Mouse (Mus musculus) C2C12 (cell line): ENCODE measurements around the gene Cdhr5. TPM values are rescaled to one million over a fixed set of nuclear protein-coding genes. Genes with fewer than 3 reads are reported as not detected.

Experiments used
- H3K27me3 ChIP-seq: one replicate; pipeline ENCODE4 v1.6.1; 2011; ENCODE audit not compliant: control insufficient read depth, insufficient read depth, insufficient read length
- H3K36me3 ChIP-seq: one replicate; pipeline ENCODE4 v1.6.1; 2011; ENCODE audit not compliant: control insufficient read depth, insufficient read depth
- H3K4me3 ChIP-seq: one replicate; pipeline ENCODE4 v1.5.1; 2011; ENCODE audit warnings: mild to moderate bottlenecking, control low read depth; ENCODE audit not compliant: poor library complexity, insufficient read depth, severe bottlenecking
- H3K79me2 ChIP-seq: one replicate; pipeline ENCODE4 v1.6.1; 2011; ENCODE audit not compliant: control insufficient read depth, insufficient read depth
- H3K79me3 ChIP-seq: one replicate; pipeline ENCODE4 v1.6.1; 2011; ENCODE audit warnings: low read depth, control low read depth
- H3ac ChIP-seq: one replicate; pipeline ENCODE3; 2011; ENCODE audit warnings: low read depth; ENCODE audit not compliant: control insufficient read depth, insufficient read length
- CEBPB ChIP-seq: IDR thresholded peaks from one replicate; pipeline ENCODE4 v1.6.1; 2011; ENCODE audit warnings: low read depth, mild to moderate bottlenecking, control low read depth, moderate library complexity
- CTCF ChIP-seq: IDR thresholded peaks from one replicate; pipeline ENCODE4 v1.5.1; 2011; ENCODE audit not compliant: control insufficient read depth, insufficient read depth, insufficient read length
- FOSL1 ChIP-seq: IDR thresholded peaks from one replicate; pipeline ENCODE4 v1.8.0; 2011; ENCODE audit warnings: mild to moderate bottlenecking, low read length; ENCODE audit not compliant: poor library complexity, insufficient read depth, severe bottlenecking
- MAX ChIP-seq: IDR thresholded peaks from one replicate; pipeline ENCODE4 v1.6.1; 2011; ENCODE audit warnings: mild to moderate bottlenecking, control low read depth
- MYOD1 ChIP-seq: IDR thresholded peaks from one replicate; pipeline ENCODE4 v1.6.1; 2011; ENCODE audit warnings: low read depth; ENCODE audit not compliant: control insufficient read depth, insufficient read length
- MYOG ChIP-seq: IDR thresholded peaks from one replicate; pipeline ENCODE4 v1.6.1; 2011; ENCODE audit not compliant: control insufficient read depth, insufficient read length; ENCODE audit errors: extremely low read depth
- USF1 ChIP-seq: IDR thresholded peaks from one replicate; pipeline ENCODE4 v1.6.1; 2011; ENCODE audit warnings: low read depth, mild to moderate bottlenecking, control low read depth, moderate library complexity
- polyA plus RNA-seq: library from polyadenylated mRNA; unstranded; fragments of >200 nt; fragmentation: generic; extraction: Trizol; gene quantifications from one replicate; pipeline ENCODE4 v1.2.1, GENCODE M21; 2012; ENCODE audit warnings: missing spikeins

Cdhr5 gene
- polyA plus RNA-seq, 1 experiment: 0.04 TPM

GRCm38 (mm10) chr7:141294479-141294878 lies 17.9 kb upstream of the Cdhr5 start:
- H3K79me2 ChIP-seq: no peaks in the 10 kb centered on the region
- no peak overlapping the region for H3K4me3 ChIP-seq
- H3ac ChIP-seq: no peak overlapping the region
- no peaks in the 10 kb centered on the region for H3K79me3 ChIP-seq
- H3K27me3 ChIP-seq: peaks cover 22% of the 10 kb centered on the region
- H3K36me3 ChIP-seq: no peaks in the 10 kb centered on the region
- TF ChIP-seq CTCF: no peak
- TF ChIP-seq USF1: no peak
- no peak for TF ChIP-seq CEBPB
- TF ChIP-seq MYOD1: no peak
- no peak for TF ChIP-seq MAX
- no peak for TF ChIP-seq MYOG
- no peak for TF ChIP-seq FOSL1

GRCm38 (mm10) chr7:141293852-141294471 lies 17.4 kb upstream of the Cdhr5 start:
- no peak for TF ChIP-seq CEBPB
- no peak for TF ChIP-seq MYOD1
- TF ChIP-seq MYOG: no peak
- no peak for TF ChIP-seq FOSL1
- no peak for TF ChIP-seq MAX
- no peak for TF ChIP-seq CTCF
- TF ChIP-seq USF1: no peak
- Histone ChIP-seq H3ac (no peak overlapping the region), H3K36me3 (no peaks in the 10 kb centered on the region), H3K79me3 (no peaks in the 10 kb centered on the region), H3K27me3 (peaks cover 22% of the 10 kb centered on the region), H3K79me2 (no peaks in the 10 kb centered on the region), H3K4me3 (no peak overlapping the region)

GRCm38 (mm10) chr7:141292583-141293388 lies 16.2 kb upstream of the Cdhr5 start:
- H3K79me2 ChIP-seq: no peaks in the 10 kb centered on the region
- peaks cover 22% of the 10 kb centered on the region for H3K27me3 ChIP-seq
- no peak for TF ChIP-seq CTCF
- no peak for TF ChIP-seq FOSL1
- no peak for TF ChIP-seq USF1
- TF ChIP-seq MAX: no peak
- no peak for TF ChIP-seq MYOG
- no peak for TF ChIP-seq MYOD1
- TF ChIP-seq CEBPB: no peak
- no peak overlapping the region for H3ac ChIP-seq
- no peak overlapping the region for H3K4me3 ChIP-seq
- no peaks in the 10 kb centered on the region for H3K36me3 ChIP-seq
- no peaks in the 10 kb centered on the region for H3K79me3 ChIP-seq

GRCm38 (mm10) chr7:141291921-141292582 lies 15.5 kb upstream of the Cdhr5 start, which contains the start of gene Drd4:
Drd4 (plus strand) TSS chr7:141292006.
- Histone ChIP-seq H3K79me2 (no peaks in the 10 kb centered on the region), H3K27me3 (peaks cover 22% of the 10 kb centered on the region), H3K79me3 (no peaks in the 10 kb centered on the region), H3K36me3 (no peaks in the 10 kb centered on the region), H3K4me3 (no peak within 1 kb of the TSS), H3ac (peak within 1 kb of the TSS; percentile 3)
- TF ChIP-seq MYOD1 (no peak), CEBPB (no peak), MAX (no peak), MYOG (no peak)

GRCm38 (mm10) chr7:141288042-141288441 lies 11.5 kb upstream of the Cdhr5 start:
- H3K36me3 ChIP-seq: no peaks in the 10 kb centered on the region
- H3K79me3 ChIP-seq: no peaks in the 10 kb centered on the region
- H3K4me3 ChIP-seq: no peak overlapping the region
- H3K27me3 ChIP-seq: peaks cover 7% of the 10 kb centered on the region
- TF ChIP-seq MAX: no peak
- TF ChIP-seq FOSL1: no peak
- no peak for TF ChIP-seq MYOG
- no peak for TF ChIP-seq USF1
- no peak for TF ChIP-seq MYOD1
- no peak for TF ChIP-seq CTCF
- TF ChIP-seq CEBPB: no peak
- H3ac ChIP-seq: no peak overlapping the region
- H3K79me2 ChIP-seq: no peaks in the 10 kb centered on the region
